Mouse (Mus musculus): ENCODE measurements at regions not wholly inside any gene's neighbourhood (a gene's known extent, or its start where the extent isn't known, plus 50 kb on each side); places are given as distances from the start of the nearest gene placed in this dataset.

DNA sequence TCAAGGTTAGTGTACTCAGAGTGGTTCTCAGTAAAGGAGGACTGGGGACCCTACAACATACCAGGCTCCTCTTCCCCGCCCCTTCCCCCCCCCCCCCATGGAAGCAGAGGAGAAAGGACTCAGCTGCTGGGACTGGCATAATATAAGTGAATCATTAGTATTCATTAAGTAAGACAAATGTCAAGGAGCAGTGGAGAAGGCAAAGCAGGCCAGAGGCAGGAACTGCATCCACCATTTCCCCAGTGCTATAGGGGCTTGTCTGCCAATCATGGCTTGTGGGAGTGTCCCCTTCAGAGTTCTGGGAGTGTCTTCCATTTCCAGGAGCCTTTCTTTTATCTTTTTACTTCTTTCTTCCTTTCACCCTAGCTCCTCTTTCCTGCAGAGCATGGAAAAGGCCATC, 392.3 kb downstream of the Pdzph1 start:
- no peak for ATAC-seq (replicated peaks)
- Histone ChIP-seq H3K27me3 (no peaks in the 10 kb centered on the region), H3K4me3 (no peak overlapping the region), H3K9ac (replicated peaks) (no peak overlapping the region), H3K9me3 (no peaks in the 10 kb centered on the region), H3K4me1 (no peaks in the 10 kb centered on the region), H3K27ac (replicated peaks) (no peak overlapping the region), H3K4me2 (replicated peaks) (no peak overlapping the region), H3K36me3 (no peaks in the 10 kb centered on the region)
- 75% methylated on average over 1 of the region's 1 CpGs for WGBS

DNA sequence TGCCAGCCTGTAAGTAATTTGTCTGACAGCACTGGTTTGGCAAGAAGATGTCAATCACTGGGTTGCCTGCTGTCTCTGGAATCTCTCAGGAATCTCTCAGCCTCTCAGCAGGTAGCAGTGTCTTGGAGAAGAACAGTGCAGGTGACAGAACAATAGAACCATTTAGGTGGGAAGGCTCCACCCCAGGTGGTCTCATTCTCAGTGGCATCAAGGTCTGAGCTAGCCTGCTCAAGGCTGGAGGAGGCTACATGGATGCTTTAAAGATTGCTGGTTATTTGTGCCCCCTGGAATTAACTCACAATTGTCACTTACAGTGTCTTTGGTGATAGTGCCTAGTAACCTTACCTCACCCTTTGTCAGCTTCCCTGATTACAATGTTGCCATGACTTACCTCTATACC, 394.5 kb downstream of the Pdzph1 start:
- Histone ChIP-seq H3K4me2 (replicated peaks) (no peak overlapping the region), H3K9ac (replicated peaks) (no peak overlapping the region), H3K27me3 (no peaks in the 10 kb centered on the region), H3K36me3 (no peaks in the 10 kb centered on the region), H3K9me3 (no peaks in the 10 kb centered on the region), H3K4me1 (no peaks in the 10 kb centered on the region), H3K4me3 (no peak overlapping the region), H3K27ac (replicated peaks) (no peak overlapping the region)
- ATAC-seq (replicated peaks) = no peak

- 59% methylated on average over 2 of the region's 2 CpGs for WGBS
- Histone ChIP-seq H3K36me3 (no peaks in the 10 kb centered on the region), H3K4me2 (replicated peaks) (no peak overlapping the region), H3K9me3 (no peaks in the 10 kb centered on the region), H3K9ac (replicated peaks) (no peak overlapping the region), H3K4me1 (no peaks in the 10 kb centered on the region), H3K27ac (replicated peaks) (no peak overlapping the region), H3K4me3 (no peak overlapping the region), H3K27me3 (no peaks in the 10 kb centered on the region)
- ATAC-seq (replicated peaks) = 0 out of 2 replicates have a peak, but pooled peaks have one; percentile 41
Observed at GRCm38 (mm10) chr17:58587946-58588345, 403.2 kb downstream of the Pdzph1 start.

GRCm38 (mm10) chr17:58572885-58573284, 418.3 kb downstream of the Pdzph1 start:
- 88% methylated on average over 2 of the region's 2 CpGs for WGBS
- Histone ChIP-seq H3K4me1 (no peaks in the 10 kb centered on the region), H3K4me3 (no peak overlapping the region), H3K4me2 (replicated peaks) (no peak overlapping the region), H3K36me3 (no peaks in the 10 kb centered on the region), H3K27ac (replicated peaks) (no peak overlapping the region), H3K9ac (replicated peaks) (no peak overlapping the region), H3K27me3 (no peaks in the 10 kb centered on the region), H3K9me3 (no peaks in the 10 kb centered on the region)
- ATAC-seq (replicated peaks) = no peak

All from forebrain, embryonic 15.5 days (tissue).